Mouse (Mus musculus): ENCODE measurements around the gene Ifih1. TPM values are rescaled to one million over a fixed set of nuclear protein-coding genes. Genes with fewer than 3 reads are reported as not detected.

The Ifih1 gene
- total and polyA plus RNA-seq, 3 experiments = 2.0 to 3.6 (median 2.2) TPM

DNA sequence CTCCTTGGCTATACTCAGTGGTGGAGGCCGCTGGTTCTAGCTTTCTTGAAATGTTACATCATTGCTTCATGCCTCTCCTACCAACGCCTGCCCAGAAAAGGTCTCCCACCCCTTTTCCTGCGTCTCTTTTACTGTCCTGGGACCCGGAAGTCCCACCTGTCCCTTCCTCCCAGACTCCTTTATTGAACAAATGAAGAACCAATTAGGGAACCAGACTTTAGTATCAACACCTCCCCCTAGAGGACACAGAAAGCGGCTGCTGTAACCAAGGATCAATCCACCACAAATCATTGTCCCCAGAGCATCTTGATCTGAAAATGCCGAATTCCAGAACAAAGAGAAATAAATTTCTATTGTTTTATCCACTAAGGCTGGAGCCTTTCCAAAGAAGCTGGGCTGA, 14.5 kb upstream of the Ifih1 start:
- DNase-seq (ENCODE audit: extremely low read depth) = peak; percentile 17
- Histone ChIP-seq H3K9me3 (replicated peaks; ENCODE audit: low read length) (no peaks in the 10 kb centered on the region), H3K9ac (ENCODE audit: insufficient read depth, low read depth) (no peak overlapping the region), H3K4me2 (ENCODE audit: insufficient read depth, low read depth, poor library complexity, severe bottlenecking) (no peak overlapping the region), H3K27ac (ENCODE audit: insufficient read depth, low read depth) (no peak overlapping the region), H3K36me3 (replicated peaks in 1 of 2; ENCODE audit: control insufficient read depth in 1 of 2, insufficient read depth in 1 of 2, low read length in 1 of 2) (no peaks in the 10 kb centered on the region), H3K4me3 (replicated peaks in 1 of 3; ENCODE audit: low read depth in 2 of 3, low read length in 2 of 3, poor library complexity in 1 of 3) (no peak overlapping the region), H3K79me2 (replicated peaks; ENCODE audit: control insufficient read depth, extremely low read depth, insufficient read depth, poor library complexity, severe bottlenecking) (no peaks in the 10 kb centered on the region), H3K4me1 (ENCODE audit: control insufficient read depth in 1 of 2, insufficient read depth in 2 of 2) (peaks cover 0 to 23% of the 10 kb centered on the region in 2 experiments; a peak in 2 of 4 replicates), H3K27me3 (replicated peaks) (no peaks in the 10 kb centered on the region)
- in situ Hi-C loops (cut with MboI; ENCODE audit: low pct_ligation_motif_present, low pct_unique_long_range_greater_than_20kb, low sequenced_read_pairs) (no loop called here), dilution Hi-C loops (cut with MboI; ENCODE audit: extremely low pct_ligation_motif_present, extremely low pct_unique_long_range_greater_than_20kb, low sequenced_read_pairs) (no loop called here)
- no peak for TF ChIP-seq IRF4 (IDR thresholded peaks at IDR 0.05; ENCODE audit: low read depth, low read length)
- peak; percentile 68 for TF ChIP-seq ELF1 (IDR thresholded peaks at IDR 0.05; ENCODE audit: low read depth, low read length)
- TF ChIP-seq CTCF (conservative IDR thresholded peaks at IDR 0.05 in 1 of 2, IDR thresholded peaks at IDR 0.05 in 1 of 2; ENCODE audit: low read depth in 2 of 2, low read length in 2 of 2) = peak; percentile 24 to 57; a peak in 2 of 4 replicates

DNA sequence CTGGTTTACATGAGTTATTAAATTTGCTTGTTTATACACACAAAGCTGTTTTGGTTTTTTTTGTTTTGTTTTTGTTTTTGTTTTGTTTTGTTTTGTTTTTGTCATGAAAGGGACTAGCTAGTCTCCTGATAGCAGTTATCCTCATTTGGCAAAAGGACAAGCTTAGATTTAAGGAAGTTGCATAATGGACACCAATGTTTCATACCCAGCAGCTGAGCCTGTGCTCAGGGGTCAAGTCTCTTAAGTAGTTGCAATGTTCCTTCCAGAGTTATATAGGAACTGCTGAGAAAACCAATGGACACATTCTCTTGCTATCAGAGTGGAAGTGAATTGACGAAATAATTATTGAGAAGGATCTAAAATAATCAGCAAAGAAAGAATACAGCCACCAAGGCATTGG, 10.0 kb upstream of the Ifih1 start:
- no peaks in the 10 kb centered on the region for H3K9me3 ChIP-seq (replicated peaks; ENCODE audit: low read length)
- no peaks in the 10 kb centered on the region for H3K4me1 ChIP-seq (ENCODE audit: control insufficient read depth in 1 of 2, insufficient read depth in 2 of 2)
- dilution Hi-C loops (cut with MboI; ENCODE audit: extremely low pct_ligation_motif_present, extremely low pct_unique_long_range_greater_than_20kb, low sequenced_read_pairs) (no loop called here), in situ Hi-C loops (cut with MboI; ENCODE audit: low pct_ligation_motif_present, low pct_unique_long_range_greater_than_20kb, low sequenced_read_pairs) (no loop called here)
- no peak overlapping the region for H3K27ac ChIP-seq (ENCODE audit: insufficient read depth, low read depth)
- H3K36me3 ChIP-seq (replicated peaks in 1 of 2; ENCODE audit: control insufficient read depth in 1 of 2, insufficient read depth in 1 of 2, low read length in 1 of 2) = no peaks in the 10 kb centered on the region
- no peak for DNase-seq (ENCODE audit: extremely low read depth)
- H3K27me3 ChIP-seq (replicated peaks) = no peaks in the 10 kb centered on the region
- H3K4me2 ChIP-seq (ENCODE audit: insufficient read depth, low read depth, poor library complexity, severe bottlenecking) = no peak overlapping the region
- H3K4me3 ChIP-seq (replicated peaks in 1 of 3; ENCODE audit: low read depth in 2 of 3, low read length in 2 of 3, poor library complexity in 1 of 3) = no peak overlapping the region
- TF ChIP-seq UBTF (IDR thresholded peaks at IDR 0.05; ENCODE audit: low read depth, low read length) (no peak), MAFK (IDR thresholded peaks at IDR 0.05; ENCODE audit: insufficient replicate concordance, low read length) (no peak), USF1 (IDR thresholded peaks at IDR 0.05; ENCODE audit: low read depth, low read length) (no peak), CHD2 (IDR thresholded peaks at IDR 0.05; ENCODE audit: low read length) (no peak), ZKSCAN1 (IDR thresholded peaks at IDR 0.05; ENCODE audit: borderline replicate concordance, low read depth, low read length) (no peak), RAD21 (IDR thresholded peaks at IDR 0.05; ENCODE audit: low read depth, low read length) (no peak)
- no peaks in the 10 kb centered on the region for H3K79me2 ChIP-seq (replicated peaks; ENCODE audit: control insufficient read depth, extremely low read depth, insufficient read depth, poor library complexity, severe bottlenecking)
- no peak overlapping the region for H3K9ac ChIP-seq (ENCODE audit: insufficient read depth, low read depth)

DNA sequence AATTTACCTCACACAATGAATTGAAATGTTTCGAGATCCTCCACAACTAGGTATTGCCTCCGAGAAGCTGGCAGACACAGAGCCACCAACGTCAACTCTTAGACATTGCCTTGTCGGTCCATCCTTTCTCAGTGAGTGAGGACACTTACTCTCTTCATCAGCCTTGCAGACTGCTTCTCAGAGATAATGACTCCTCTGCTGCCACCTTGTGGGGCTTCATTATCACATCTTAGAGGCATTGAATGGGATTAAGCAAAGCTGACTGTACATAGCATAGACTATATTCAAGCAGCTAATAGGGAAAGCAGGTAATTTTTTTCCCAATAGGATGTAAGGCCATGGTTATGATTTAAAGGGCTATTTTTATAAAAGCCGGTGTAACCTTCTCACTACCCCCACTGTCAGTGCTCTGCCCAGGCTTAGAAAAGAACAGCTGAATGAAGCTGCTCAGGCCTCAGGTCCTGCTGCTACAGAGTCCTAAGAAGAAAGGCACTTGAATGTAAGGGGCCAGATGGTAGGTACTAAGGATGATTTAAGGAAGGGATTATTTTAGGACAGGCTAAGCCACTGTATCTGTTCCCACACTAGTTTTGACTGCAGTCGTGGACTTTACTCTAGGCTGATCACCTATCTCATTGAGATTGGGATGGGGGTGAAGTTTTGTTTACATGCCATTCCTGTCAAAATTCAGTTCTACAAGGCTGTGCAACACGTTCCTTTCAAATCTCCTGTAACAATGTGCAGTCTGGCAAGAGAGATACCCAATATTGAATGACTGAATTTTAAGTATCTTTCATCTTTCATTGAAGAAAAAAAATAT, 8.7 kb upstream of the Ifih1 start:
- in situ Hi-C loops (cut with MboI; ENCODE audit: low pct_ligation_motif_present, low pct_unique_long_range_greater_than_20kb, low sequenced_read_pairs) (no loop called here), dilution Hi-C loops (cut with MboI; ENCODE audit: extremely low pct_ligation_motif_present, extremely low pct_unique_long_range_greater_than_20kb, low sequenced_read_pairs) (no loop called here)
- no peak overlapping the region for H3K9ac ChIP-seq (ENCODE audit: insufficient read depth, low read depth)
- H3K4me1 ChIP-seq (ENCODE audit: control insufficient read depth in 1 of 2, insufficient read depth in 2 of 2) = no peaks in the 10 kb centered on the region
- no peaks in the 10 kb centered on the region for H3K27me3 ChIP-seq (replicated peaks)
- no peaks in the 10 kb centered on the region for H3K79me2 ChIP-seq (replicated peaks; ENCODE audit: control insufficient read depth, extremely low read depth, insufficient read depth, poor library complexity, severe bottlenecking)
- no peak overlapping the region for H3K4me3 ChIP-seq (replicated peaks in 1 of 3; ENCODE audit: low read depth in 2 of 3, low read length in 2 of 3, poor library complexity in 1 of 3)
- H3K9me3 ChIP-seq (replicated peaks; ENCODE audit: low read length) = no peaks in the 10 kb centered on the region
- peak; percentile 76 for DNase-seq (ENCODE audit: extremely low read depth)
- H3K4me2 ChIP-seq (ENCODE audit: insufficient read depth, low read depth, poor library complexity, severe bottlenecking) = no peak overlapping the region
- H3K27ac ChIP-seq (ENCODE audit: insufficient read depth, low read depth) = no peak overlapping the region
- no peaks in the 10 kb centered on the region for H3K36me3 ChIP-seq (replicated peaks in 1 of 2; ENCODE audit: control insufficient read depth in 1 of 2, insufficient read depth in 1 of 2, low read length in 1 of 2)
- TF ChIP-seq MAZ (IDR thresholded peaks at IDR 0.05; ENCODE audit: low read depth, low read length) (no peak), HCFC1 (IDR thresholded peaks at IDR 0.05; ENCODE audit: low read depth, low read length) (no peak), ZKSCAN1 (IDR thresholded peaks at IDR 0.05; ENCODE audit: borderline replicate concordance, low read depth, low read length) (no peak), TBP (conservative IDR thresholded peaks at IDR 0.05; ENCODE audit: low read depth, low read length) (no peak), ZC3H11A (IDR thresholded peaks at IDR 0.05; ENCODE audit: low read depth, low read length) (no peak), KAT2A (IDR thresholded peaks at IDR 0.05; ENCODE audit: insufficient replicate concordance, low read length) (no peak), ELF1 (IDR thresholded peaks at IDR 0.05; ENCODE audit: low read depth, low read length) (no peak), IRF4 (IDR thresholded peaks at IDR 0.05; ENCODE audit: low read depth, low read length) (no peak; the same call in 1 of the 2 replicates), USF1 (IDR thresholded peaks at IDR 0.05; ENCODE audit: low read depth, low read length) (no peak), ZMIZ1 (IDR thresholded peaks at IDR 0.05; ENCODE audit: low read depth, low read length) (no peak), RCOR1 (conservative IDR thresholded peaks at IDR 0.05; ENCODE audit: low read depth, low read length) (no peak), USF2 (conservative IDR thresholded peaks at IDR 0.05; ENCODE audit: low read depth, low read length) (no peak), GABPA (IDR thresholded peaks at IDR 0.05; ENCODE audit: insufficient replicate concordance, low read depth, low read length) (no peak), MAX (IDR thresholded peaks at IDR 0.05; ENCODE audit: low read length) (no peak), CTCF (conservative IDR thresholded peaks at IDR 0.05 in 1 of 2, IDR thresholded peaks at IDR 0.05 in 1 of 2; ENCODE audit: low read depth in 2 of 2, low read length in 2 of 2) (peak; percentile 37 to 82; a peak in 3 of 4 replicates), MYC (IDR thresholded peaks at IDR 0.05; ENCODE audit: low read depth, low read length) (no peak), SMC3 (IDR thresholded peaks at IDR 0.05; ENCODE audit: low read depth, low read length) (peak; percentile 75), SIN3A (IDR thresholded peaks at IDR 0.05; ENCODE audit: low read length) (no peak), POLR2A (IDR thresholded peaks at IDR 0.05; ENCODE audit: low read depth, low read length) (no peak), RAD21 (IDR thresholded peaks at IDR 0.05; ENCODE audit: low read depth, low read length) (peak; percentile 80), CHD1 (IDR thresholded peaks at IDR 0.05; ENCODE audit: low read depth, low read length) (no peak)
